Mouse (Mus musculus): ENCODE results near the gene 1300017J02Rik.
"Not testable (repeated sequence)": the region's sequence is repeated elsewhere in the genome, so short reads cannot be mapped to it uniquely, and the experiment has no call there.

1300017J02Rik gene

GRCm38 (mm10) chr9:103304927-103305326, at the start of gene 1300017J02Rik, which contains the start of gene Topbp1:
Gene 1300017J02Rik, minus strand, starts transcription at chr9:103305082.
Gene Topbp1, plus strand, starts transcription at chr9:103305215.
- in situ Hi-C loops (cut with MboI): loop anchor here (10.0 to 25.0 kb wide), 2 partner anchors 100 to 218 kb away; partner anchors contain the start of gene Srprb

GRCm38 (mm10) chr9:103353500-103354260, 48.8 kb upstream of the 1300017J02Rik start:
- in situ Hi-C loops (cut with MboI): not testable (repeated sequence)

- in situ Hi-C loops (cut with MboI): no loop called here
Measured at GRCm38 (mm10) chr9:103348791-103349190, 43.9 kb upstream of the 1300017J02Rik start.

DNA sequence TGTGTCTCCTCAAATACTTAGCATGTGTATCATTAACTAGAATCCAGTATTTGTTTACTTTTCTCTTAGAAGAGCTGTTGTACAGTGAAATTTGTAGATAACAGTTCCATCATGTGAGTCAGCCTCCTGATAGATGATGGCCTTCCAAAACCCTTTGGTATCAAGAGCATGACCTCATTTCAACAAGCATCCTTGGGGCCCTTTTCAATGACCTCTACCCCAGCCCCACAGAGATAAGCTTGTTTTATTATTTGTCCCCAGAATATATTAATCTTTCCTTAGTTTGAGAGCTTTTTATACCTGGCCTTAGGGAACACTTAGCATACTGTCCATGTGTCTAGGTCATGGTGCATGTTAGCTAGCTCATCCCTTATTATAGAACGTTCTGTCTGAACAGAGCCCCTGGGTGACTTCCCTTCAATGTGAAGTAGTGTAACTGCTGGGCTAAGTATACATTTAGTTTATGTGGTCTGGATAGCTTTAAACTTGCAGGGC, 43.2 kb upstream of the 1300017J02Rik start:
- in situ Hi-C loops (cut with MboI): no loop called here

GRCm38 (mm10) chr9:103347045-103347444, 42.2 kb upstream of the 1300017J02Rik start:
- in situ Hi-C loops (cut with MboI): no loop called here

GRCm38 (mm10) chr9:103336912-103337311, 32.0 kb upstream of the 1300017J02Rik start:
- in situ Hi-C loops (cut with MboI): no loop called here

DNA sequence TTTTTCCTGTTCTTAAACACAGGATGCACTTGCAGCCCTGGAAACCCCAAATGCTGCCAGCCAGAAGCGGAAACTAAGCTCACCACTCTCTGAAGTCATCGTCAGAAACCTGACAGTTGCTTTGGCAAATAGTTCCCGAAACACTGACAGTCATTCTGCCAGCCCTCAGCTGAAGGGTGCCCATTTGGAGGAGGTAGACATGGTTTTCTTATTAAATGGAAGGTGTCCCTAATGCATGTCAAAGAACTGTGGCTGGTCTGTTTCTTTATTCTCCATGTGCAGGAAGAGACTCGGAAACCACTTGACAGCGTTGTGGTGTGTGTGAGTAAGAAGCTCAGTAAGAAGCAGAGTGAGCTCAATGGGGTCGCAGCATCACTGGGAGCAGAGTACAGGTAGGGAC, 27.8 kb upstream of the 1300017J02Rik start:
- in situ Hi-C loops (cut with MboI): no loop called here

GRCm38 (mm10) chr9:103326449-103326848, 21.6 kb upstream of the 1300017J02Rik start:
- in situ Hi-C loops (cut with MboI): no loop called here

GRCm38 (mm10) chr9:103324678-103325077, 19.8 kb upstream of the 1300017J02Rik start:
- in situ Hi-C loops (cut with MboI): loop anchor here (25.0 kb wide), 1 partner anchor 237 kb away; no protein-coding TSS in a partner anchor

DNA sequence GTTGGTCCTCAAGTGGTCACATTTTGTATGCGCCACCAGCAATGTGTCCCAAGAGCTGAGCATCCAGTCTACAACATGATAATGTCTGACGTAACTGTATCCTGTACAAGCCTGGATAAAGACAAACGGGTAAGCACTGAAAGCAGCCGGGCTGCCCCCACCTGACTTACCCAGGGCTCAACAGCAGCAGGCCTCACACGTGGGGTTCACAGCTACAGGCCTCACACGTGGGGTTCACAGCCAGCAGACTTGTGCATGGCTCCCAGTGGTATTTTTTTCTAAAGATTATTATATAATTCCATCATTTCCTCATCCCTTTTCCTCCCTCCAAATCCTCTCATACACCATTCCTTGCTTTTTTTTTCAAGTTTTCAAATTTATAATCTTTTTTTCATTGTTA, 5.0 kb upstream of the 1300017J02Rik start:
- in situ Hi-C loops (cut with MboI): loop anchor here (10.0 to 25.0 kb wide), 2 partner anchors 105 to 223 kb away; partner anchors contain the start of gene Srprb

DNA sequence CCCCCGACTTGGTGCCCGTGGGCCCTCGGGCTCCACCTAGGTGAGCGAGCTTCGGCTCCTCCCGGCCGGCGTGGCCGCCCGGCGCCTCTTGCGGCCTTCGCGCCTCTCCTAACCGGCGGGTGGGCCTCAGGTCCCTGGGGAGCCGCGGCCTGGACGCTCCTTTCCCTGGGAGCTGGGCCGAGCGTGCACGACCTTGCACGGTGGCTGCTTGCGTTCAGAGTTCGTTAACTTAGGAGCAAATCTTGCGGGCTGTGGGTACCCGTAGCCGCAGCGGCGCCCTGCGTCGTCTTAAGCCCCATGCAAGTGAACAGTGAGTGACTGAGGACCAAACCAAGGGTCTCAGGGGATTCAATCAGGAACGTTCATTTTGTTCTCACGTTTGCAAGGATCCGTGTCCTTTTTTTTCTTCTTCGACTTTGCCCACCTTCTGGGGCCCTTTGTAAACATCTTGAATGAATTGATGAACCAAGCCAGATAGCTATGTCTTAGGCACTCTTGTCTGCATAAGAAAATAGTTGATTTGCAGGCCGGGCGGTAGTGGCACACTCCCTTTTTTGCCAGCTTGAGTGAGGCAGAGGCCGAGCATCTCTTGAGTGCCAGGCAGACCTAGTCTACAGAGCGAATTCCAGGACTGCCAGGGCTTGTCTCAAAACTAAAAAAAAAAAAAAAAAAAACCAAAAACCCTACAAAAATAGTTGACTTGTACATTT, 605 bp upstream of the 1300017J02Rik start:
- in situ Hi-C loops (cut with MboI): loop anchor here (10.0 to 25.0 kb wide), 2 partner anchors 101 to 218 kb away; partner anchors contain the start of gene Srprb

DNA sequence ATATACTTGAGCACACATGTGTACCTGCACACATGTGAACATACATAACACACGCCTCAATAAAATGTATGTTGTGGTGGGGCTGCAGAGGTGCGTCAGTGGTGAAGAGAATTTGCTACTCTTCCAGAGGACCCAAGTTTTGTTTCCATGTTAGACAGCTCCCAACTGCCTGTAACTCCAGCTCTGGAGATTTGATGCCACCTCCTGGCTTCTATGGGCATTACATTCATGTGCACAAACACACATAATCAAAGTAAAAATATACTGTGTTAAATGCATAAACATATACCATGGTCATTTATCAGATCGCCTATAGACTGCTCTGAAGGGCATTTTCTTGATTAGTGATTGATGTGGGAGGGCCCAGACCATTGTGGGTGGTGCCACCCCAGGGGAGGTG, 2.2 kb downstream of the 1300017J02Rik start:
- in situ Hi-C loops (cut with MboI): loop anchor here (10.0 to 25.0 kb wide), 2 partner anchors 98 to 215 kb away; partner anchors contain the start of gene Srprb

- in situ Hi-C loops (cut with MboI): loop anchor here (10.0 to 25.0 kb wide), 2 partner anchors 97 to 215 kb away; partner anchors contain the start of gene Srprb
Measured at GRCm38 (mm10) chr9:103302239-103302638, 2.6 kb downstream of the 1300017J02Rik start.

DNA sequence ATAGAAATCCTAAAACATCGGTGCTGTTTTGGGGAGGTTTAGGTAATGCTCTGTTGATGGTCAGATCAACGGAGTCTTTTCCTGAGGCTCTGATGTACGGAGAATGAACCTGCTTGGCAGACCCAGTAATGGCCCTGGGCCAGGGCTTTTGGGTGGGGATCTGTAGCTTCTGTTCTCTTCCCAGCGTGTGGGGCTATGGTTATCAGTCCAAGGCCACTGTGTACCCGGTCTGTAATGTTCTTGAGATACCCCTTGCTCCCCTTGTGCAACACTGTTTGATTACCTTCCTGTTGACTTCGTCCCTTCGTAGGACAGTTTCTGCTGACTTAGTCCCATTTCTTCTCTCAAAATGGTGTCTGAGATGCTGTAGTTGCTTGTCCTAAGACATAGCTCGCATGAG, 3.8 kb downstream of the 1300017J02Rik start:
- in situ Hi-C loops (cut with MboI): loop anchor here (10.0 to 25.0 kb wide), 2 partner anchors 96 to 214 kb away; partner anchors contain the start of gene Srprb

DNA sequence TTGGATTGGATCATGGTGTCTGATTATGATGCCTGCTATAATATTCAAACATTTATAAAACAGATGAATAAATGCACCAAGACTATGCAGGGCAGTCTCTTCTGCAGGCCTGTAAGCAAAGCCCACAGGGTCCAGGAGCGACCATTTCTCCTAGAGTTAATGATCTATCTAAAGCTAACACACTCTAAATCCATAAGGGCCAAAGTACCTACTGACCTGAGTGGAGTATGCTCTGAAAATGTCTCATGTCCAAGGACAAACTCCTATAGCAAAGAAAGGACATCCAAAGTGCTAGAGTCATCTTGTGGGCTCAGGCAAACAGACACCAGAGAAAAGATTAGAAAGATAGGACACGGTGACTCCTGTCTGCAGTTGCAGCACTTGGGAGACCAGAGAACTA, 10.4 kb downstream of the 1300017J02Rik start:
- in situ Hi-C loops (cut with MboI): no loop called here

DNA sequence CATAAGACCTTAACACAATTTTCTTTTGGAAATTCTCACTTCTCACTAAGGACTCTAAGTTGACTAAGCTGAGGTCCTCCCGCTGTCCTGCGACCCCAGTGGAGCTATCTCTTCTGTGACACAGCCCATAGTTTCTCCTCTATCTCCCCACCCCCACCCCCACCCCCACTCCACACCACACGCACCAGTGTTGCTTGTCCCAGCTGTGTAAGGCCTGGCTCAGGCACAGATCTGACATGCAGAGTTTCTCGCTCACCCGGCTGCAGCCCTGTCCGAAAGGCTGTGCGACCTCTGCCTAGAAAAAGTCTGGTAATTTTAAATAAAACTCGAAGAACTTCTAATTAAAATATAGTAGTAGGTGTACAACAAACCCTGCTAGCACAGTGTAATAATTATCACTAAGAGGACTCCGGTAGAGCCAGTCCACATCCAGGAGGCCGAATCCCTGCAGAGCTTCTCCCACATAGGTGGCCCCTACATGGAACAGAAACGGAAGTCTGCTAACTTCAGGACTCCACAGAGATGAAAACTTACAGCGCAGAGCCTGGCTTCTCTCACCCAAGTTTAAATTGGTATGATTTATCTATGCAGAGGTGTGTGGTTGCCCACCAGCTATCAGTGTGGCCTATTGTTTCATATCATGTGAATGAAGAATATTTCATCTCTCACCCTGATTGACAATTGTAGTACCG, 16.2 kb downstream of the 1300017J02Rik start:
- in situ Hi-C loops (cut with MboI): no loop called here

- in situ Hi-C loops (cut with MboI): no loop called here
Measured at GRCm38 (mm10) chr9:103287840-103288488, 16.9 kb downstream of the 1300017J02Rik start.

GRCm38 (mm10) chr9:103286901-103287422, 17.9 kb downstream of the 1300017J02Rik start:
- in situ Hi-C loops (cut with MboI): no loop called here

DNA sequence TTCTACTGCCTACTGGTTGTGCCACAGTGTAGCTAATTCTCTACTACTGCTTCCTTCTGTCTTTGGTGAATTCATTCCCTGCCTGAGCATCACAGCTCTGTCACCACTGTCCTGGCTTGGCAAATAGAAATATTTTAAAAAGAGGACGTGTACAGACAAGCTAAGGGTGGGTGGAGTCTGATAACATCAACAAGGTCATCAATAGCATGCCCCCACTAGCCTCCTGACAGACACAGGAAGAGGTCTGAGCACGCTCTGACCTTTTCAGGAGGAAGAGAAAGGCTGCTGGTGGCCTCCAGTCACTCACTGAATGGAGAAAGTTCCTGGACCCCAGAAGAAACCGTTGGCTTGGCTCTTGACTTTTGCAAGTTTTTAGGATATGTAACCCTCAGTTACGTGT, 18.5 kb downstream of the 1300017J02Rik start:
- in situ Hi-C loops (cut with MboI): no loop called here

DNA sequence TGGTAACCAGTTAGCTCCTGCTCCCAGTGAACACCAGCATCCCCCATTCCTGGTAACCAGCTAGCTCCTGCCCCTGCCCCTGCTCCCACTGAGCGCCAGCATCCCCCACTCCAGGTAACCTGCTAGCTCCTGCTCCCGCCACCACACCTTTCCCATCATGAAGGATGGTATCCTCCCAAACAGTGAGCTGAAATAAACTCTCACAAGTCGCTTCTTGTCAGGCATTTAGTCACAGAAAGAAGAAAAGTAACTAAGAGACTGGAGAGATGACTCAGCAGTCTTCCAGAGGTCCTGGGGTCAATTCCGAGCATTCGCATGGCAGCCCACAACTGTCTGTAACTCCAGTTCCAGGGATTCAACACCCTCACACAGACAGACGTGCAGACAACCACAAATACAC, 28.0 kb downstream of the 1300017J02Rik start:
- in situ Hi-C loops (cut with MboI): no loop called here

DNA sequence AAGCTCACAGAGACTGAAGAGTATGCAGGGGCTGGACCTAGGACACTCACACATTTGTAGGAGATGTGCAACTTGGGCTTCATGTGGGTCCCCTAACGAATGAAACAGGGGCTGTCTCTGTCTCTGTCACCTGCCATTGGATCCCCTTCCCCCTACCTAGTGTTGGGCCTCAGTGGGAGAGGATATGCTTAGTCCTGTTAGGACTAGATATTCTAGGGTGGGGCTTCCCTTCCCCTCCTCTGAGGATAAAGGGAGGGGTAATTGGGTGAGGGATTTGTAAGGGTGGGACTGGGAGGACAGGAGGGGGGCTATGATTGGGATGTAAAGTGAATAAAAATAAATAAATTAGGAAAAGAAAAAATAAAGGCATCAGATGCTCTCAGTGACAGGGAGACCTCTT, 29.2 kb downstream of the 1300017J02Rik start:
- in situ Hi-C loops (cut with MboI): no loop called here

Measured in mature B cell (primary cell).